8 mouse cellular contexts compared by ENCODE assay signal in genomic region chrX:122397652-122398051, GRCm38 (mm10). TPM values are rescaled to one million over a fixed set of nuclear protein-coding genes. Genes with fewer than 3 reads are reported as not detected.
A peak's percentile ranks its signal among the peaks of the same experiment; 100 is the strongest.
DNase-seq lines count a peak whose midpoint lies in the region; ATAC-seq lines count a peak whose summit lies in the region.

No protein-coding gene starts in this region.

- ATAC-seq in heart, embryonic 15.5 days (replicated peaks; ENCODE audit: insufficient number of reproducible peaks, insufficient read depth, low FRiP score, low read depth), result no peak
- ATAC-seq in common myeloid progenitor, adult 5-6 weeks (replicated peaks; ENCODE audit: low read depth, poor library complexity, severe bottlenecking), result peak; percentile 13
- peak; percentile 52 for ATAC-seq in hindbrain, embryonic 13.5 days (ENCODE audit: low FRiP score)

- intact Hi-C loops in heart, postnatal 14 days (cut with DNase I), result no loop called here

- H3K4me3 ChIP-seq in heart, embryonic 15.5 days, result peak overlapping the region; percentile 65
- peak overlapping the region; percentile 58 for H3K4me3 ChIP-seq in hindbrain, embryonic 13.5 days
- H3K4me3 ChIP-seq in midbrain, embryonic 10.5 days, result peak overlapping the region; percentile 61

- H3K27me3 ChIP-seq in heart, embryonic 15.5 days, result no peaks in the 10 kb centered on the region
- no peaks in the 10 kb centered on the region for H3K27me3 ChIP-seq in hindbrain, embryonic 13.5 days
- no peaks in the 10 kb centered on the region for H3K27me3 ChIP-seq in midbrain, embryonic 10.5 days (ENCODE audit: low read depth, poor library complexity, severe bottlenecking)

- H3K4me1 ChIP-seq in heart, embryonic 15.5 days (replicated peaks), result no peaks in the 10 kb centered on the region
- H3K4me1 ChIP-seq in hindbrain, embryonic 13.5 days (replicated peaks), result peaks cover 4% of the 10 kb centered on the region; the same call in 1 of the 2 replicates
- H3K4me1 ChIP-seq in midbrain, embryonic 10.5 days, result no peaks in the 10 kb centered on the region

- 20% methylated on average over 8 of the region's 8 CpGs for WGBS in heart, embryonic 15.5 days
- 21% methylated on average over 8 of the region's 8 CpGs for WGBS in hindbrain, embryonic 13.5 days
- 33% methylated on average over 8 of the region's 8 CpGs for WGBS in midbrain, embryonic 10.5 days

- no peaks in the 10 kb centered on the region for H3K36me3 ChIP-seq in heart, embryonic 15.5 days
- H3K36me3 ChIP-seq in hindbrain, embryonic 13.5 days, result no peaks in the 10 kb centered on the region
- H3K36me3 ChIP-seq in midbrain, embryonic 10.5 days, result no peaks in the 10 kb centered on the region

- DNase-seq in heart, postnatal 14 days, result no peak
- DNase-seq in midbrain, embryonic 10.5 days (ENCODE audit: low spot score), result no peak
- DNase-seq in adrenal gland, postnatal 4 days (ENCODE audit: low spot score in 2 of 2), result no peak
- DNase-seq in adrenal gland, adult 18-20 months (ENCODE audit: low spot score in 2 of 2), result no peak
- DNase-seq in left cerebral cortex, adult 9 months (ENCODE audit: low spot score in 2 of 2), result no peak

- H3K4me2 ChIP-seq in heart, embryonic 15.5 days, result peak overlapping the region; percentile 60
- H3K4me2 ChIP-seq in hindbrain, embryonic 13.5 days, result peak overlapping the region; percentile 52

- no peak overlapping the region for H3K9ac ChIP-seq in heart, embryonic 15.5 days
- H3K9ac ChIP-seq in hindbrain, embryonic 13.5 days, result peak overlapping the region; percentile 19; the same call in 1 of the 2 replicates

- H3K9me3 ChIP-seq in heart, embryonic 15.5 days (replicated peaks), result no peaks in the 10 kb centered on the region
- H3K9me3 ChIP-seq in hindbrain, embryonic 13.5 days, result no peaks in the 10 kb centered on the region
- no peaks in the 10 kb centered on the region for H3K9me3 ChIP-seq in midbrain, embryonic 10.5 days (replicated peaks)

- H3K27ac ChIP-seq in heart, embryonic 15.5 days, result no peak overlapping the region
- H3K27ac ChIP-seq in hindbrain, embryonic 13.5 days, result peak overlapping the region; percentile 88; the same call in 1 of the 2 replicates
- H3K27ac ChIP-seq in midbrain, embryonic 10.5 days (replicated peaks), result no peak overlapping the region

RNA-seq across cellular contexts. Expression of gene Nap1l3, which starts 0.5 kb away (rescaled TPM):
- 3.1 and 3.5 TPM in 2 replicates for polyA plus RNA-seq in heart, embryonic 15.5 days (2015; fragmentation: Nextera tagmentation; extraction: Ambion mirVana)
- total RNA-seq in heart, postnatal 14 days (2021), result 1 to 10 TPM; 1.2 to 1.5 TPM
- 2.4 TPM in 1 of 2 replicates, not detected in the other for total RNA-seq in common myeloid progenitor, adult 5-6 weeks (2017)
- 46.8 and 47.9 TPM in 2 replicates for polyA plus RNA-seq in hindbrain, embryonic 13.5 days (2015; fragmentation: Nextera tagmentation; extraction: Ambion mirVana)
- 5.2 and 7.4 TPM in 2 replicates for polyA plus RNA-seq in midbrain, embryonic 10.5 days (2016; fragmentation: Nextera tagmentation; extraction: Ambion mirVana)
- total RNA-seq in adrenal gland, postnatal 4 days (2021), result 1 to 10 TPM; 5.1 to 5.3 TPM
- 1 to 10 TPM; 3.1 to 3.5 TPM for total RNA-seq in adrenal gland, adult 18-20 months (2021)
